Mouse (Mus musculus) midbrain, embryonic 14.5 days (tissue): ENCODE measurements around the gene Mkks. TPM values are rescaled to one million over a fixed set of nuclear protein-coding genes. Genes with fewer than 3 reads are reported as not detected.
A peak's percentile ranks its signal among the peaks of the same experiment; 100 is the strongest.

Experiments
- ATAC-seq: fragments of 200-750 bp; cut with Nextera tagmentation; 2 replicates; pipeline ENCODE4 v1.8.0; 2017; ENCODE audit warnings: moderate number of reproducible peaks, moderate library complexity; ENCODE audit not compliant: low FRiP score, low TSS enrichment
- DNase-seq: peaks from one replicate; pipeline ENCODE4 v3.0.0-alpha.2; 2015
- H3K27ac ChIP-seq: fragments of 300-500 bp; sonication (generic); replicated peaks from 2 replicates; pipeline ENCODE4 v1.5.1; 2014; ENCODE audit warnings: mild to moderate bottlenecking, low read depth, low read length, moderate library complexity
- H3K27me3 ChIP-seq: fragments of 300-500 bp; sonication (generic); 2 replicates; pipeline ENCODE4 v1.6.1; 2014; ENCODE audit warnings: low read length, control low read depth, mixed read lengths; ENCODE audit not compliant: control insufficient read depth, insufficient read depth
- H3K36me3 ChIP-seq: fragments of 300-500 bp; sonication (generic); 2 replicates; pipeline ENCODE4 v1.6.1; 2014; ENCODE audit warnings: low read length, control low read depth; ENCODE audit not compliant: control insufficient read depth, insufficient read depth
- H3K4me1 ChIP-seq: fragments of 300-500 bp; sonication (generic); 2 replicates; pipeline ENCODE4 v1.6.1; 2014; ENCODE audit warnings: mild to moderate bottlenecking, antibody characterized with exemption, low read length, control low read depth; ENCODE audit not compliant: control insufficient read depth, insufficient read depth
- H3K4me2 ChIP-seq: fragments of 300-500 bp; sonication (generic); 2 replicates; pipeline ENCODE4 v1.6.1; 2014; ENCODE audit warnings: mild to moderate bottlenecking, low read length, moderate library complexity
- H3K4me3 ChIP-seq: fragments of 300-500 bp; sonication (generic); replicated peaks from 2 replicates; pipeline ENCODE4 v1.5.1; 2014; ENCODE audit warnings: low read depth, low read length
- H3K9ac ChIP-seq: fragments of 300-500 bp; sonication (generic); replicated peaks from 2 replicates; pipeline ENCODE4 v1.6.1; 2014; ENCODE audit warnings: mild to moderate bottlenecking, low read length, moderate library complexity
- H3K9me3 ChIP-seq: fragments of 300-500 bp; sonication (generic); 2 replicates; pipeline ENCODE4 v1.6.1; 2016; ENCODE audit warnings: low read length, control low read depth, mixed read lengths; ENCODE audit not compliant: control insufficient read depth
- WGBS: fragments of 180-500 bp; shearing (Covaris S2); extraction: QIAGEN DNeasy Blood & Tissue Kit; methylation state at CpG from one replicate; pipeline ENCODE4 v1.1.7; 2014; 5-methylcytosine and 5-hydroxymethylcytosine counted together
- polyA plus RNA-seq: library from polyadenylated mRNA; unstranded; fragments of >200 nt; fragmentation: Nextera tagmentation; extraction: Ambion mirVana; gene quantifications from 2 replicates; pipeline ENCODE4 v1.2.1, GENCODE M21; 2014

Gene Mkks
- polyA plus RNA-seq, result 10.5 and 13.8 TPM in 2 replicates

- H3K4me3 ChIP-seq, result peak within 1 kb of the TSS; percentile 73
- no peaks in the 10 kb centered on the region for H3K9me3 ChIP-seq
- peak within 1 kb of the TSS; percentile 68 for H3K9ac ChIP-seq
- H3K27me3 ChIP-seq, result no peaks in the 10 kb centered on the region
- peak within 1 kb of the TSS; percentile 60 for H3K4me2 ChIP-seq
- peak; percentile 100 for DNase-seq
- peaks cover 12% of the 10 kb centered on the region for H3K4me1 ChIP-seq
- H3K36me3 ChIP-seq, result no peaks in the 10 kb centered on the region
- under 1% methylated on average over 49 of the region's 49 CpGs for WGBS
- ATAC-seq, result peak; percentile 97
- H3K27ac ChIP-seq, result peak within 1 kb of the TSS; percentile 95
Observed at GRCm38 (mm10) chr2:136891068-136891950, at the start of gene Mkks, which contains the start of the genes Slx4ip and AL731706.1. TSS of gene Mkks (minus strand) at chr2:136891389. TSS of gene Slx4ip (plus strand) at chr2:136891218. TSS of gene AL731706.1 (minus strand) at chr2:136891389.

GRCm38 (mm10) chr2:136938249-136938648 is 47.1 kb upstream of the Mkks start:
- Histone ChIP-seq H3K27ac (no peak overlapping the region), H3K36me3 (no peaks in the 10 kb centered on the region), H3K4me2 (no peak overlapping the region), H3K9ac (no peak overlapping the region), H3K9me3 (no peaks in the 10 kb centered on the region), H3K4me3 (no peak overlapping the region), H3K4me1 (no peaks in the 10 kb centered on the region), H3K27me3 (no peaks in the 10 kb centered on the region)
- DNase-seq (no peak), ATAC-seq (no peak)
- 95% methylated on average over 1 of the region's 1 CpGs for WGBS

DNA sequence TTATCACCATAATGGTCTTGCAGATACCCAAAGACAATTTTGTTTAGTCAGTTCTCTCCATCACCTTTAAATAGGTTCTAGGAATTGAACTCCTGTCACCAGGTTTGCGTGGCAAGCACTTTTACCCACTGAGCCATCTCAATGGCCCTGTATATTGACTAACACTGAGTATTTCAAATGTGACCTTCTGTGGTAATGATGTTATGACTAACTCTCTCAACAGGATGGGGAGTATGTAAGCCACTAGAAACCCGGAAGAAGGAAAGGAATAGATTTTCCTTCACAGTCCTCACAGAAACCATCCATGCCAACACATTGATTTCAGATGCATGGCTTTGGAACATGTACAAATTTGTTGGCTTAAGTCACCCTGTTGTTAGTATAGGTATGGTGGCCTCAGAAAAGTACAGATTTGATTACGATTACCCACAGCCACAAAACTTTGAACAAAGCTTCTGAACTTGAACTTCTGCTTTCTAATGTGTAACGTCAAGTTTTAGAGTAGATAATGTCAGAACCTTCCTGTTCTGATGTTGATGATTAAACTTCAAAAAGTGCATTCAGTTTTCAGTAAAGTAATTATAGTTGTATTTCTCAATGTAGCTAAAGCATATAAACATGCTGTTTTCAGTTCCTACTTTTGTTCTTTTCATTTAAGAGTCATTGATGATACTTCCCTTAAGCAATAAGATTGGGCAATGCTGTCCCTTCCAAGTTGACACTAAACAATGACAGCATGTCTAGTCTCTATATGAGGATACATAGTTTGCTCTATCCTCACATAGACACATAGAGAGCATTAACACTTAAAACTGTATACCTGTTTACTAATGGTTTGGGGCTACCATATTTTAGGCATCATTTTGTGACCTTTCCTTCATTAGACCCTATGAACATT is 45.5 kb upstream of the Mkks start:
- Histone ChIP-seq H3K4me1 (no peaks in the 10 kb centered on the region), H3K4me2 (no peak overlapping the region), H3K9ac (no peak overlapping the region), H3K27me3 (no peaks in the 10 kb centered on the region), H3K36me3 (no peaks in the 10 kb centered on the region), H3K9me3 (no peaks in the 10 kb centered on the region), H3K4me3 (no peak overlapping the region), H3K27ac (no peak overlapping the region)
- ATAC-seq (no peak), DNase-seq (no peak)
- 97% methylated on average over 4 of the region's 4 CpGs for WGBS

DNA sequence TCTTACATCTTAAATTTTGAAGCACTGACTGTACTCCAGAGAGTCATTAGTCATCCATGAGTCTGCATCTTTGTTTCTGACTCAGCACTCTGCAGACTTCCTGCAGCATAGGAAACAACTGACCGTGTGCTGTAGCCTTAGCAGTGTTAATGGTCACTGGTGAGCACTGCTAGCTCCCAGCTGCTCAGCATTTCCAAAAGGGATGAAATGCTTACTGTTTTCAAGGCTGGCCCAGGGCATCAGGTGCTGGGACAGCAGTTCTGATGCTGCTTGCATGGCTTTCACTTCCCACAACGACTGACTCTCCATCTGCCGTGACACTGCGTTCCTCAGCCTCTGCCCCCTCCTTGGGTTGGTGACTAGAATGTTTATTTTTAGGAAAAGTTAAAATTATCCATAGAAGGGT is 29.8 kb upstream of the Mkks start:
- 71% methylated on average over 4 of the region's 4 CpGs for WGBS
- no peak for ATAC-seq

DNA sequence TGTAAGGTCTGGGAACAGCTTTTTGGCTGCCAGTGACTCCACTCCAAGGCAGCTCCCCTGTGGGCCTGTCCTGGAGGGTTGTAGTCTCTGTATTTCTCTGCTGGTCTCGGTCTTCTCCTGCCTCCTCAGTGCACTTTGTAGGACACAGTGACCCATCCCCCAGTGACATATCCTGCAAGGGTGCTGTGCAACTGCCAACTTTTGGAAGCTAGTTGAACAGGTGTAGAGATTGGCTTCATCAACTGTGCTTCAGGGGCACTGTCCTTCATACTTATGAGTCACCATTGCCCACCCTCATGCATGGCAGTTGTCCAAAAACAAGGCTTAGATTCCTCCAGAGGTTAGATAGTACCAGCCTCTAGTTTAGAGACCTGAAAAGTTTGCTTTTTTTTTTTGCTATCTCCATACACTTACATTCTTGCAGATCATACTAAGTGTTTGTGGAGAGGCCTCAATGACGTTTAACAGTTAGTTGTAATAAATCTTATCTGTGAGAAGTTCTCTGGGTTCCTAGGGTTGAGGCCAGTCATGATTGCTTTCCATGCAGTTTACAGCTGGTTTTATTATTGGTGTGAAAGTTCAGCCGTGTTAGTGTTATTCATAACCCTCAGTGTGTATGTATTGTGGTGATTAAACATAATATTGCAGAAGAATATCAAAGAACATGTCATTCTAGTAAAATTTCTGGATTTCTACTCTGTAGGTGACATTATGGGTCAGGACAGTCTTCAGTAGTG is 29.2 kb upstream of the Mkks start:
- 91% methylated on average over 3 of the region's 3 CpGs for WGBS
- H3K9me3 ChIP-seq, result no peaks in the 10 kb centered on the region
- no peak overlapping the region for H3K9ac ChIP-seq
- no peak for DNase-seq
- no peak overlapping the region for H3K27ac ChIP-seq
- no peak overlapping the region for H3K4me3 ChIP-seq
- H3K27me3 ChIP-seq, result no peaks in the 10 kb centered on the region
- H3K4me2 ChIP-seq, result no peak overlapping the region
- H3K4me1 ChIP-seq, result no peaks in the 10 kb centered on the region
- no peaks in the 10 kb centered on the region for H3K36me3 ChIP-seq
- ATAC-seq, result no peak

More for the DNA sequence above, 29.8 kb upstream of the Mkks start:
- Histone ChIP-seq H3K9ac (no peak overlapping the region), H3K4me3 (no peak overlapping the region), H3K27me3 (no peaks in the 10 kb centered on the region), H3K27ac (no peak overlapping the region), H3K9me3 (no peaks in the 10 kb centered on the region), H3K4me1 (no peaks in the 10 kb centered on the region), H3K4me2 (no peak overlapping the region), H3K36me3 (no peaks in the 10 kb centered on the region)
- DNase-seq, result no peak

DNA sequence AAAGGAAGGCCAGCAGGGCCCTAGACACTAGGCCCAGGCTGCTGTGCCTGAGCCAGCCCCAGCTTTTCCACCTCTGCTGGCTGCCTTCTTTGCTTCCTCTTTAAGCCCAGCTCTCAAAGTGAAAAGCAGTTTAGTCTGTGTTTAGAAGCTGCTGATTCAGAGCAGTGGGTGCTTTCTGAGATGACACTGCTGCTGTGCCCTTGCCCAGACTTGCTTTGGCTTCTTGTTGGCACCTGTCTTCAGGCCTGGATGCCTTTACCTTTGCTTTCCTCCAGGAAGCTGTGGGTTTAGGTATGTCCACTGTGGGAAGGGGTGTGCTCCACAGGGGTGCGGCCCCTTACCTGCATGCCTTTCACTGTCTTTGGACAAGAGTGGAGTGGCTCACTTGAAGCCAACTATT is 28.2 kb upstream of the Mkks start:
- no peak for DNase-seq
- Histone ChIP-seq H3K27ac (no peak overlapping the region), H3K36me3 (no peaks in the 10 kb centered on the region), H3K4me2 (no peak overlapping the region), H3K27me3 (no peaks in the 10 kb centered on the region), H3K4me3 (no peak overlapping the region), H3K9ac (no peak overlapping the region), H3K4me1 (no peaks in the 10 kb centered on the region), H3K9me3 (no peaks in the 10 kb centered on the region)
- no peak for ATAC-seq
- WGBS, result 96% methylated on average over 1 of the region's 1 CpGs

- ATAC-seq (peak; percentile 41; the same call in 1 of the 2 replicates), DNase-seq (peak; percentile 81)
- Histone ChIP-seq H3K4me1 (no peaks in the 10 kb centered on the region), H3K9ac (no peak overlapping the region), H3K4me3 (no peak overlapping the region), H3K27me3 (no peaks in the 10 kb centered on the region), H3K27ac (no peak overlapping the region), H3K9me3 (no peaks in the 10 kb centered on the region), H3K4me2 (no peak overlapping the region), H3K36me3 (no peaks in the 10 kb centered on the region)
- WGBS, result 35% methylated on average over 3 of the region's 3 CpGs
Observed at GRCm38 (mm10) chr2:136914334-136914902, 23.2 kb upstream of the Mkks start.

DNA sequence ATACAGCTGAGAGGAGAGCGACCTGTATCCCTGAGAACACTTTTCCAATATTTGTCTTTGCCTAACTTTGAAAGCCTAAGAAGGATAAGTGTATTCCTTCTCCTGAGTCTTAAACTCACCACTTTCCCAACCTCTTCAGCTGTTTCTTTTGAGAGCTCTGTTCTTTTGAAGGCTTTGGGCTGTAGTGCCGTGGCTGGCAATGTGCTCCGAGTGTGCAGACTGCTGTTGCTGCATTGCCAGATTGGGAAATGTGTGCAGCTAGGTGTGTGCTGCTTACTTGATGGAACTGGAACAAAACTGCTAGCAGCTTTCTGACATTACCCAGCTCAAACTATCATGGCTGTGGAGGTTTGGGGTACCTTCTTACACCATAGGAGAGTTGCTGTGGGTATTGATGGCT is 21.8 kb upstream of the Mkks start:
- no peak for DNase-seq
- Histone ChIP-seq H3K9ac (no peak overlapping the region), H3K4me1 (no peaks in the 10 kb centered on the region), H3K36me3 (no peaks in the 10 kb centered on the region), H3K4me3 (no peak overlapping the region), H3K9me3 (no peaks in the 10 kb centered on the region), H3K27me3 (no peaks in the 10 kb centered on the region), H3K27ac (no peak overlapping the region), H3K4me2 (no peak overlapping the region)
- 10% methylated on average over 3 of the region's 3 CpGs for WGBS
- no peak for ATAC-seq
